Comparison of ENCODE assay signal across 28 mouse cellular contexts in the genomic region with DNA sequence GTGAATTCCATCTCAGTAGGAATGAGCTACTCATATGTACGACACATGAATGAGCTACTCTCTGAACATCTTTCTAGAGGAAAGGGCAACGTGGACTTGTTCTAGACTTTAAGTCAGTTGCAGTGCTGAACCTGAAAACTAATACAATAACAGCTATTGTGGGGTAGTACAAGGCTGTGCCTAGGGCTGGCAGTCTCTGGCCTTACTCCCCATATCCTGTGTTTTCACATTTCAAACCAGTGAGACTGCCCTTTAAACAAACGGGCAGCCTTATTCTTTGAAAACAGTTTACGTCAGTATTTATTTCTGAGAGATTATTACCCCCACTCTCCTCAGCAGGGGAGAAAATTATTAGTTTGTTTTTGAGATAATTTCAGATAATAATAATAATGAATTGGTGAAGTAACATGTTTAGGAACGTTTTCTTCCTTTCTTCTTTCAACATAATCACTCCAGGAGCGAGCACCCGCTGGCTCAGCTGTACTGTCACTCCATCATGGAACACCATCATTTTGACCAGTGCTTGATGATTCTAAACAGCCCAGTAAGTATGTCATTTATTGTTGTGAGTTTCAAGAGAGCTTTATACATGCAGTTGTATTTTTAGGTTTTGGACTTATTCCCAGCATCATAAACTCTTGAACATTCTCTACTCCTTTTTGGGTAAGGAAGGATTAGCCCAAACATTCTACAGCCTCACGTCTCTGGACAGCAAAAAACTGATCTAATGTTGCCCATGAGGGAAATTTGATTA. TPM values are rescaled to one million over a fixed set of nuclear protein-coding genes. Genes with fewer than 3 reads are reported as not detected.
A peak's percentile ranks its signal among the peaks of the same experiment; 100 is the strongest.
DNase-seq lines count a peak whose midpoint lies in the region; ATAC-seq and TF ChIP-seq lines count a peak whose summit lies in the region.
"Had no signal": no experiment of that assay in that cellular context is flagged by ENCODE, and none has a peak within 500 bp of the region (broad histone marks: within the 10 kb centered on the region; RNA-seq: fewer than 3 reads in every experiment).

No protein-coding gene starts in this region.

- H3K36me3 ChIP-seq in heart, postnatal 0 days (replicated peaks; ENCODE audit: control insufficient read depth, insufficient read depth, low read length) = no peaks in the 10 kb centered on the region
- peaks cover 6% of the 10 kb centered on the region for H3K36me3 ChIP-seq in lung, embryonic 16.5 days (ENCODE audit: control insufficient read depth, insufficient read depth, low read length)
- H3K36me3 ChIP-seq in intestine, embryonic 16.5 days (ENCODE audit: control insufficient read depth, insufficient read depth, low read length) = 0 out of 2 replicates have a peak, but pooled peaks cover 5% of the 10 kb centered on the region
- no peaks in the 10 kb centered on the region for H3K36me3 ChIP-seq in stomach, embryonic 15.5 days
- H3K36me3 ChIP-seq: hindbrain, embryonic 15.5 days; limb, embryonic 15.5 days had no signal

- 0 out of 2 replicates have a peak, but pooled peaks have one; percentile 41 for ATAC-seq in heart, postnatal 0 days (ENCODE audit: insufficient read depth, low read depth)
- ATAC-seq in lung, embryonic 16.5 days (ENCODE audit: low read depth) = peak; percentile 76
- ATAC-seq in intestine, embryonic 16.5 days = peak; percentile 79
- ATAC-seq in stomach, embryonic 15.5 days (ENCODE audit: insufficient read depth, low FRiP score, low read depth) = no peak
- ATAC-seq: forebrain, embryonic 14.5 days; midbrain, embryonic 16.5 days had no signal

- H3K27me3 ChIP-seq in heart, postnatal 0 days (ENCODE audit: control insufficient read depth, insufficient read depth, low read length) = no peaks in the 10 kb centered on the region
- H3K27me3 ChIP-seq in lung, embryonic 16.5 days (ENCODE audit: control insufficient read depth, insufficient read depth, low read depth, low read length) = no peaks in the 10 kb centered on the region
- no peaks in the 10 kb centered on the region for H3K27me3 ChIP-seq in intestine, embryonic 16.5 days (replicated peaks; ENCODE audit: control insufficient read depth, insufficient read depth, low read length)
- H3K27me3 ChIP-seq in stomach, embryonic 15.5 days (replicated peaks) = no peaks in the 10 kb centered on the region
- H3K27me3 ChIP-seq: hindbrain, embryonic 15.5 days; limb, embryonic 15.5 days had no signal

- peak; percentile 12 for DNase-seq in heart, postnatal 0 days (ENCODE audit: low spot score)
- no peak for DNase-seq in heart, postnatal 4 days
- DNase-seq in lung, adult 2 months = no peak
- DNase-seq in right cerebral cortex, postnatal 10 days (ENCODE audit: low spot score in 2 of 2) = no peak
- DNase-seq in left cerebral cortex, adult 8-10 months (ENCODE audit: low spot score in 2 of 2) = no peak
- DNase-seq: adrenal gland, postnatal 25 days; cerebellum, adult 9-10 months; gastrocnemius, postnatal 10 days; heart, postnatal 14 days; kidney, adult 2 months; kidney, postnatal 14 days; layer of hippocampus, postnatal 36 days had no signal

- 0 out of 2 replicates have a peak, but pooled peaks cover 4% of the 10 kb centered on the region for H3K4me1 ChIP-seq in heart, postnatal 0 days (ENCODE audit: control insufficient read depth, insufficient read depth)
- no peaks in the 10 kb centered on the region for H3K4me1 ChIP-seq in lung, embryonic 16.5 days (replicated peaks; ENCODE audit: control insufficient read depth, insufficient read depth, low read length)
- no peaks in the 10 kb centered on the region; the same call in 1 of the 2 replicates for H3K4me1 ChIP-seq in lung, adult 2 months (ENCODE audit: control insufficient read depth, insufficient read depth, low read length)
- H3K4me1 ChIP-seq in intestine, embryonic 16.5 days (ENCODE audit: control insufficient read depth, insufficient read depth, low read length) = peaks cover 6% of the 10 kb centered on the region
- H3K4me1 ChIP-seq in stomach, embryonic 15.5 days = peaks cover 6% of the 10 kb centered on the region; the same call in 1 of the 2 replicates
- H3K4me1 ChIP-seq: hindbrain, embryonic 15.5 days; midbrain, embryonic 10.5 days had no signal

- H3K4me3 ChIP-seq in heart, postnatal 0 days (ENCODE audit: low read depth, low read length) = no peak overlapping the region
- no peak overlapping the region for H3K4me3 ChIP-seq in lung, embryonic 16.5 days (ENCODE audit: low read length)
- H3K4me3 ChIP-seq in lung, adult 2 months (replicated peaks; ENCODE audit: extremely low read depth, low read depth, low read length) = no peak overlapping the region
- H3K4me3 ChIP-seq in intestine, embryonic 16.5 days (ENCODE audit: low read length) = no peak overlapping the region
- H3K4me3 ChIP-seq in stomach, embryonic 15.5 days (replicated peaks) = no peak overlapping the region
- H3K4me3 ChIP-seq: hindbrain, embryonic 15.5 days; layer of hippocampus, adult 2 months; limb, embryonic 15.5 days; midbrain, embryonic 10.5 days had no signal

- no peak for TF ChIP-seq POLR2A in lung, adult 2 months (IDR thresholded peaks at IDR 0.05; ENCODE audit: borderline replicate concordance, extremely low read depth, low read depth, low read length)

- no peak for TF ChIP-seq EP300 in heart, postnatal 0 days (IDR thresholded peaks at IDR 0.05; ENCODE audit: low read depth)

- H3K27ac ChIP-seq in heart, postnatal 0 days (ENCODE audit: low read depth) = peak overlapping the region; percentile 43; the same call in 1 of the 2 replicates
- H3K27ac ChIP-seq in lung, embryonic 16.5 days (ENCODE audit: low read length) = peak overlapping the region; percentile 40
- H3K27ac ChIP-seq in intestine, embryonic 16.5 days (ENCODE audit: low read length) = peak overlapping the region; percentile 79
- peak overlapping the region; percentile 72 for H3K27ac ChIP-seq in stomach, embryonic 15.5 days
- H3K27ac ChIP-seq: hindbrain, embryonic 15.5 days; layer of hippocampus, adult 2 months; limb, embryonic 15.5 days; liver, embryonic 14.5 days; midbrain, embryonic 10.5 days had no signal

- H3K9me3 ChIP-seq in heart, postnatal 0 days (replicated peaks; ENCODE audit: control insufficient read depth, low read length) = no peaks in the 10 kb centered on the region
- H3K9me3 ChIP-seq in lung, embryonic 16.5 days (ENCODE audit: control insufficient read depth, low read length) = no peaks in the 10 kb centered on the region
- H3K9me3 ChIP-seq in intestine, embryonic 16.5 days (ENCODE audit: control insufficient read depth, low read length) = no peaks in the 10 kb centered on the region
- no peaks in the 10 kb centered on the region for H3K9me3 ChIP-seq in stomach, embryonic 15.5 days
- H3K9me3 ChIP-seq: hindbrain, embryonic 15.5 days; limb, embryonic 15.5 days; midbrain, embryonic 10.5 days had no signal

- WGBS in heart, postnatal 0 days = 54% methylated on average over 8 of the region's 8 CpGs
- WGBS in lung, embryonic 16.5 days = 69% methylated on average over 8 of the region's 8 CpGs
- 55% methylated on average over 8 of the region's 8 CpGs for WGBS in lung, adult 2 months
- WGBS in intestine, embryonic 16.5 days = 58% methylated on average over 8 of the region's 8 CpGs
- WGBS in stomach, embryonic 15.5 days = 56% methylated on average over 8 of the region's 8 CpGs

- H3K9ac ChIP-seq in heart, postnatal 0 days (replicated peaks; ENCODE audit: low read depth, low read length) = no peak overlapping the region
- no peak overlapping the region for H3K9ac ChIP-seq in lung, embryonic 16.5 days (ENCODE audit: low read length)
- H3K9ac ChIP-seq in intestine, embryonic 16.5 days (ENCODE audit: low read depth, low read length) = no peak overlapping the region
- no peak overlapping the region for H3K9ac ChIP-seq in stomach, embryonic 15.5 days
- H3K9ac ChIP-seq: hindbrain, embryonic 15.5 days; limb, embryonic 15.5 days; liver, embryonic 14.5 days had no signal

- H3K4me2 ChIP-seq in heart, postnatal 0 days (ENCODE audit: low read depth, low read length) = no peak overlapping the region
- no peak overlapping the region for H3K4me2 ChIP-seq in lung, embryonic 16.5 days (ENCODE audit: low read depth, low read length)
- no peak overlapping the region for H3K4me2 ChIP-seq in intestine, embryonic 16.5 days (ENCODE audit: low read depth, low read length)
- H3K4me2 ChIP-seq in stomach, embryonic 15.5 days = no peak overlapping the region
- H3K4me2 ChIP-seq: heart, embryonic 11.5 days; hindbrain, embryonic 15.5 days; limb, embryonic 15.5 days had no signal

- no peak for TF ChIP-seq CTCF in heart, postnatal 0 days (IDR thresholded peaks at IDR 0.05; ENCODE audit: low read depth)
- no peak for TF ChIP-seq CTCF in lung, adult 2 months (IDR thresholded peaks at IDR 0.05; ENCODE audit: insufficient read depth, low read length)

RNA-seq across cellular contexts. Expression of gene Fabp2, which starts 59.6 kb away (rescaled TPM):
- not detected in 2 replicates for total RNA-seq in heart, postnatal 0 days (2014; rRNA removed; ENCODE audit: low replicate concordance)
- polyA plus RNA-seq in heart, postnatal 0 days (2015; fragmentation: Nextera tagmentation; extraction: Ambion mirVana) = not detected in 2 replicates
- total RNA-seq in heart, postnatal 4 days (2021) = not detected
- 0.21 and 0.97 TPM in 2 replicates for polyA plus RNA-seq in lung, embryonic 16.5 days (2015; fragmentation: Nextera tagmentation; extraction: Ambion mirVana)
- polyA plus RNA-seq in lung, adult 2 months (2012; rRNA removed) = 0.20 TPM in 1 of 2 replicates, not detected in the other
- polyA plus RNA-seq in intestine, embryonic 16.5 days (2015; fragmentation: Nextera tagmentation; extraction: Ambion mirVana) = 1,335 and 2,162 TPM in 2 replicates
- polyA plus RNA-seq in stomach, embryonic 15.5 days (2015; fragmentation: Nextera tagmentation; extraction: Ambion mirVana) = 108 and 122 TPM in 2 replicates
- total RNA-seq in left cerebral cortex, adult 8-10 months (2022) = not detected
- total RNA-seq: adrenal gland, postnatal 25 days; ES-E14; gastrocnemius, postnatal 10 days; granulocyte monocyte progenitor cell, adult 5-6 weeks; heart, postnatal 14 days; layer of hippocampus, adult 2 months; layer of hippocampus, postnatal 36 days; left cerebral cortex, postnatal 14 days had no signal
- polyA plus RNA-seq: embryonic facial prominence, embryonic 14.5 days; forebrain, embryonic 14.5 days; hindbrain, embryonic 15.5 days; kidney, adult 2 months; limb, embryonic 15.5 days; midbrain, embryonic 10.5 days; midbrain, embryonic 16.5 days; neural tube, embryonic 14.5 days had no signal

Comparison
In these comparisons a context has a peak if more than half of its experiments do, and no peak if none do; other contexts are left out.
1. RNA of gene Fabp2, which starts 59.6 kb away (polyA plus RNA-seq): 1,335 to 2,162 TPM in intestine, embryonic 16.5 days and 108 to 122 TPM in stomach, embryonic 15.5 days; 0.21 to 0.97 TPM in lung, embryonic 16.5 days, not detected in heart, postnatal 0 days and 0.20 TPM in lung, adult 2 months; every median in the first group is over 10 times any median in the second.
2. Peak in every context shown above with its lines, with median percentiles within 50 percentile points of each other: H3K27ac ChIP-seq.